Mouse (Mus musculus): Measurements from ENCODE around the gene Prim2.

The Prim2 gene

DNA sequence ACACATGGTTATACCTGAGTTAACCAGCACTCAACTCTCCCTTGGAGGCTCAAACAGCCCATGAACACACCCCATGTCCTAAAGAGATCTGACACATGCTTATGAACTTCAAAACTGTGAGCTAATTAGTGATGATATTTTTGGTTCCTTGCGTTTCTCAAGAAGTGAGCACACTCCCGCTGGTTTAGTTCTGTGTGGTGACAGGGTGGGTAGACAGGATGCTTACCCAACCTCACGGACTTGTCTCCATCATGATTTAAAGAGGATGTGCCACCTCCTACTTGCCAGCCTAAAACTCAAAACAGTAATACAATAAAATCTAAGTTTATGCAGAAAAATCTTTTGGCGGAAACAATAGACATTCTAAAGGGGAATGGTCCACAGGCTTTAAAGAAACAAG lies 173.5 kb downstream of the Prim2 start:
- ATAC-seq (ENCODE audit: insufficient number of reproducible peaks, low FRiP score, low TSS enrichment), result no peak

DNA sequence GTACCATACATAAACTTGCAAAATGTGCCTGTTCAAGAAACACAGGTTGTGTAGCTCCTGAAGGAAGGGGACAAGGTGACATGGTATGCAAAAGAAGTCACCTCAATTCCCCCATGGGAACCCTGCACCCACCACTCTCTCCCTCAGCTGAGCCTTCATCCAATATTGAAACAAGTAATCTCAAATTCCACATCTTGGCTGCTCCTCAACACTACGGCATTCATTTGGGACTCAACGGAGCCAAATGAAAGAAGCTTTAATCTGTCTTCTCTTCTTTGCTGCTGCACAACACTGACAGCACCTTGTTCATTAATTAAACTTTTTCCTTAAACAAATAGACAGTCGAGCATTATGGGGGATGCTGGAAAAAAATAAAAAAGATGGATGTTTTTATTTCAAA lies 174.0 kb downstream of the Prim2 start:
- ATAC-seq (ENCODE audit: insufficient number of reproducible peaks, low FRiP score, low TSS enrichment), result no peak

DNA sequence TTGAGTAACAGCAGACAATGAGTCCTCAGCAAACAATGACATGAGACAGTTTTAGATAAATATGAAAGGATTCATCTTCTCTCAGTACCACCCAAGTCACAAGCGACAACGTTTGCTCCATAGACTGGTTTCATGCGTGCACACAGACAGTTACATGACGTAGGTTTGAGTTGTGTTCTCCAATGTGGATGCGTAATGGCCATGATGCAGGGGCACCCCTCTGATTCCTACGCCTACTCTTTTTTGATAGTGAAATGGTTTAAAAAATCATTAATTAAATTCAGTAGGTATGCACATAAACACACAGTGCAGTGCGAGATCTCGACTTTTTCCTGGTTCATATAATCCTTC lies 174.4 kb downstream of the Prim2 start:
- ATAC-seq (ENCODE audit: insufficient number of reproducible peaks, low FRiP score, low TSS enrichment), result no peak

DNA sequence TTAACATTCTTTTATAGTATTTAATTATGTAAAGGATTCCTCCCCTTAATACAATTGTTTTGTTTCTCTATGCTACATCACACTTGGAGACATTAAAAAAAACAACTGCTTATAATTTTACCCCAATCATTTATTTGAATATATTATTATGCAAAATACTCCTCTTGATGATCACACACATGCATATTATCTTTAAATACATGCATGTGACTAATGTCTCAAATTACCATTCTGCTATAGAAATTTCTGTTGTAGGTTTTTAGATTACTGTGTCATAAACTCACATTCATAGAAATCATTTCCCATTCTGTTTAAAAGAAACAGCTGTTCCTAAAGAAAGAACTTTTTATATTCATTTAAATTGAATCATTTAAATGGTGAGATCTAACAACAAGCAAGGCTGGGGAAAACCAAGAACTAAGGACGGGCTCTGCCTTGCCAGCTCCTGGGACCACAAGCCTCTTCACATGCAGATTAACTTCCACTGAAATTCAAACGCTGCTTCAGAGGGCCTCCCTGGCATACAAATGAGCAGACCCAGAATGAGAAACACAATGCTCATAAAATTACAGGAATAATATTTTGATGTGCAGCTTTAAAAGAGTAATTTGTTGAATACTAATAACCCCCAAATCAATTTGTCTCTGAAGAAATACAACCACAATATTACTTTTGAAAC lies 174.9 kb downstream of the Prim2 start:
- ATAC-seq (ENCODE audit: insufficient number of reproducible peaks, low FRiP score, low TSS enrichment), result no peak

DNA sequence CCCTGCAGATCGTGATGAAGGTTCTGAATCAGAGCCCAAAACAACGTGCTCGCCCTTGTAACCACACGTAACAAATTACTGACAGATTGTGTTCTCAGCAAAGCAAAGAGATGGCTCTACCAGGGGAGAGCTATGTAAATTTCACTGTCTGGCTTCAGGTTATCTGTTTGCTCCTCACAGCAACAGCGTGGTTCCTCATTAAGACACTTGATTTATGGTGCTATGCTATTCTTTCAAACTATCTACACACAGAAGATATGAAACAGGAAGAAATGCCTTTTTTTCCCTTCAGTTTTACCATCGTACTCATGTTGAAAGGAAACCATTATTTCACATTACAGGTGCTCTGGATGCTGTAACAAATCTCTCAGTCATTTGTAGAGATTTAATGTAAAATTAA lies 179.4 kb downstream of the Prim2 start:
- no peak for ATAC-seq (ENCODE audit: insufficient number of reproducible peaks, low FRiP score, low TSS enrichment)

DNA sequence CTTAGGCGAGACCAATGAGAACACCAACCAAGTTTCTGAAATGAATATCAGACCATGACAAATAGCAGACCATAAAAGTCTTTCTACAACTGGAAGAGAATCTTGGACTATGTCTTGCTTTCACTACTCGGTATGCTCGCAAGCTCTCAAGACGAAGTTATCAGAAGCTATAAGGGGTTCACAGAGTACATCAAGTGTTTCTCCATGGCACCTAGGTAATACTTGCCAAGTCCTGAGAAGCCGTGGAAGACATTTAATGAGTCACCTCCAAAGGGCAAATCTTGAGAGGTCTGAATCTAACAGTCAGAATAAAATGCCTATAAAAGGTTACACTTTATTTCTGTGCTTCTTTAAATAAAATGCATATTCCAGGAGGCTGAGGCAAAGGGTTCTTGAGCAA lies 181.2 kb downstream of the Prim2 start:
- ATAC-seq (ENCODE audit: insufficient number of reproducible peaks, low FRiP score, low TSS enrichment), result no peak

DNA sequence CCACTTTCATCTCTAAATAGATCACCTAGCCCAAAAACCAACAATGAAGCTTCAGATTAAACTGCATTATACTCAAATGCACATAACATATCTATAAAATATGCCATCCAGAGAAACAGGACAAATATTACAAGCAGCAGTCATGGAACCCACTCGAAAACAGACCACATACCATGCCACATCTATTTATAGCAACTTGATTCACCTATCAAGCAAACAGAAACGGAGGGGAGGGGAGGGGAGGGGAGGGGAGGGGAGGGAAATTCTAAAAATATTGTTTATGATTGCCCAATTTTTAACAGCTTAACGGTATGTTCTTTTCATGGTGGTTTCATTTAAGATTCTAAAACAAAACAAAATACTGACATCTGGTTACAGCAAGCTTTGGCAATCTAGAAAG lies 185.8 kb downstream of the Prim2 start:
- no peak for ATAC-seq (ENCODE audit: insufficient number of reproducible peaks, low FRiP score, low TSS enrichment)

DNA sequence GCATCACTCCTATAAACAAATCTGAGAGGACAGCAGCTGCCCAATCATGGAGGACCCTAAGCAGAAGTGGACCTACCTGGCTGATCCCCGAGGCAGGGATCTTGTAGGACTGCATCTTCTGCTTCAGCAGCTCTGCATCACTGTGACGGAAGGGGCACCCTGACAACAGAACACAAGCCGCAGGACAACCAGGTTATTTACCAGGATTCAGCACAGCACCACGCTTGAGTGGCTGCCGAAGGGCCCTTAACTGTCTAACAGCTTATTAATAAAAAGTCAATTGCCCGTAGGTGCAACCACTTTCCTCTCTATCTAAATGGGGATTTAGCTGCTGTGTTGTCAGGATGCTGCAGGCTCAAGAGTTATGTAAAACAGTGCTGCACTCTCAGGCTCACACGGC lies 189.2 kb downstream of the Prim2 start:
- no peak for ATAC-seq (ENCODE audit: insufficient number of reproducible peaks, low FRiP score, low TSS enrichment)

DNA sequence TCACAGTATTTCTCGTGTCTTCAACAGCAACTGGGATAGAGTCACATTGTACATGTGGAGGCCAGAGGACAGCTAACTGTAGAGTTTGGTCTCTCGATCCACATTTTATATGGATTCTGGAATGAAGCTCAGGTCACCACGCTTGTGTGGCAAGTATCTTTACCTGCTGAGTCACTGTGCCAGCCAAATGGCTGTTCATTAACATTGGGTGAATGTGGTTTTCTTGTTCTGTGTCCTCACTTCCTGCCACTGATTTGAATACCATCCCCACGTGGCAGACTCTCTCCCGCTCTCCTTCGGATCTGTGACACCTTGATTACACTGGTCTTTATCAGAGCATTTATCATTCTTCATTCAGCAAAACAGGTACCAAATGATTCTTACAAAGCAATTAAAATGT lies 198.5 kb downstream of the Prim2 start:
- no peak for ATAC-seq (ENCODE audit: insufficient number of reproducible peaks, low FRiP score, low TSS enrichment)

DNA sequence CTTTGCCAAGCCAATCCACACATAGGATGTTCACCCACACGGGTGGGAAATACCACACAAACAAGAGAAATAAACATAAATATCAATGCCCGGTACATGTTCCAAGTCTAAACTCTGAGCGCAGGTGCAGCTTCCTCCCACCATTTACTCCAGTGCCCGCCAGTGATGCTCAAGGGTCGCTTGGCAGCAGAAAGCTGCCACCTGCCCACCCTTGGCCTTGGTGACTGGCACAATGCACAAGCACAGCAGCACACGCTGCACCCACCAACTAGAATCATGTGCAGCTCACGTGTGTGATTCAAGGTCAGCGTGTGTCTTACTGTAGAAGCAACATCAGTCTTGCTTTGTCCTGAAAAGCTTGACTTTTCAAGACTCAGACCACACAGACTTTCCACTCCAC lies 199.4 kb downstream of the Prim2 start:
- no peak for ATAC-seq (ENCODE audit: insufficient number of reproducible peaks, low FRiP score, low TSS enrichment)

DNA sequence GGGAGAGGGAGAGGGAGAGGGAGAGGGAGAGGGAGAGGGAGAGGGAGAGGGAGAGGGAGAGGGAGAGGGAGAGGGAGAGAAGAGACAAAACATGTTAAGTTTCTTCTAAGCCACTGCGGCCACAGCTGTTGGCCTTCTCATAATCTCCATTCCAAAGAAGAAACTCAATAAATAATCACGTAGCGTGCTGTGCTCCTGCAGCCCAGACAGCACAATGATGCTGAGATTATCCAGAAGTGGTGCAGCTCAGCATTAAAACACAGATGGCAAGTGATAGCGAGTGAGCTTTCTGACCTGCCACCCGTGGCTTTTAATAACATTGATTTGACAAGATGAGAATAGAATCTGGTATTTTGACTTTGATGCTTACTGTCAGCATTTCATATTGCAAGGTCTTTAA lies 205.4 kb downstream of the Prim2 start:
- ATAC-seq (ENCODE audit: insufficient number of reproducible peaks, low FRiP score, low TSS enrichment), result no peak

DNA sequence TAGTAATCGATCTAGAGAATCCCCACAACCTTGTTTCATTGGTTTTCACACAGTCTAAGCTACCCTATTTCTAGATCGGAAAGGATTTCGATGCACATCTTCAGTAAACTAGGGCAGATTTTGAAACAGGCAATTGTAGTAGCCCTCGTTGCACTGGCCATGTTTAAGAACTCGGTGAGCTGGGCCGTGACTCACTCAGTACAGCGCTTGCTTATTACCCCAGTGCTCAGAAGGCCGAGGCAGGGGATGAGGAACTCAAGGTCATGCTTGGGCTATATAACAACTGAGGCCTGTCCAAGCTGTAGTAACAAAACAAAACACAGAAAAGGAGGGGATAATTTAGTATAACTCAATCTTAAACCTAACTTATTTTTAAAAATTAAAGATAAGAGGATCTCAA lies 208.9 kb downstream of the Prim2 start:
- ATAC-seq (ENCODE audit: insufficient number of reproducible peaks, low FRiP score, low TSS enrichment), result no peak

DNA sequence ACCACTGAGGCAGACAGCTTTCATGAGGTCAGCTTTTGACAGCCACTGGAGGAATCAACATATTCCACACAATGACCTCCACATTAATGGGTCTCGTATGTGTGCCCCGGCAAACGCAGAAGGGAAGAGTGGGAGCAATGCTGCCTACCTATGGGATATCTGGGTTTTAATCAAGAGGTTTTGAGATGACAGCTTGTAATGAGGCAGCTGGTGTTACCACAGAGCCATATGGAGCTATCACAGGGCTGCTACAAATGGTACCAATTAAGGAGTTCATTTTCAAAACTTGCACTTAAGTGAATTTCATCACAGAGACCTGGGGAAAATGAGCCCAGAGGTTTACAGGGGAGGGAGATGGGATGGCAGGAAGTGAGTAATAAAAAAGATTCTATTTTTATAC lies 209.3 kb downstream of the Prim2 start:
- no peak for ATAC-seq (ENCODE audit: insufficient number of reproducible peaks, low FRiP score, low TSS enrichment)

DNA sequence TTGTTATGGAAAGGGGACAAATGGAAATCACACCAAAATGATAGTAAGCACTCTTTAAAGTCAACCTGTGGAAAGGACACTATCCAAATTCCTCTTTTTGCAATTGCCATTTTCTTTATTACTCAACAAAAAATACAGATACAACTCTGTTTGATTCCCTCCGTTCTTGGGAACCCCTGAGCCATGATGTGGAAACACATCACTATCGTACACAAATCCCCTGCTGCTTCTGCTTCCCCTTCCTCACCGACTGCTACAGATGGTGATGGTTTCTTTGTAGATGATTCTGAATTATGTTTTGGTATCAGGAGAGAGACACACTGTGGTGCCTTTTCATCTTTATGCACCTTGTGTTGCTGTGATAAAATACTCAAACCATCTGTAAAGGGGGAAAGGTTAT lies 210.6 kb downstream of the Prim2 start:
- no peak for ATAC-seq (ENCODE audit: insufficient number of reproducible peaks, low FRiP score, low TSS enrichment)

DNA sequence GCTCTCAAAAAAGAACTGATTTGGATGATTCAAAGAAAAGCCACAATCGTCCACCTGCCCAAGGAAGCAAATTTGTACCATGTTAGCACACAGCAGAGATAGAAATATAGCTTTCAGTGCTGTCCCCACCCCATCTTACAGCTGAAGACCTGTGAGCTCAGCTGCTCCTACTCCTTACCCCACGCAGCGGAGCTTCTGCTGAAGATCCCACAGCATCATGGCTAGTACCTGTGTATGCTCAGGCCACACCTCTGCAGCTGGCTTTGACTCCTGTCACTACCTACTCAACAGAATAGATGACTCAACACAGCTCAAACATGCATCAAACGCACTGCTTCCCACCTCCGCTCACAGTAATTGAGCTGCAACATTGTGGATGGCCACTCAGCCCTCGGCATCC lies 215.3 kb downstream of the Prim2 start:
- no peak for ATAC-seq (ENCODE audit: insufficient number of reproducible peaks, low FRiP score, low TSS enrichment)

DNA sequence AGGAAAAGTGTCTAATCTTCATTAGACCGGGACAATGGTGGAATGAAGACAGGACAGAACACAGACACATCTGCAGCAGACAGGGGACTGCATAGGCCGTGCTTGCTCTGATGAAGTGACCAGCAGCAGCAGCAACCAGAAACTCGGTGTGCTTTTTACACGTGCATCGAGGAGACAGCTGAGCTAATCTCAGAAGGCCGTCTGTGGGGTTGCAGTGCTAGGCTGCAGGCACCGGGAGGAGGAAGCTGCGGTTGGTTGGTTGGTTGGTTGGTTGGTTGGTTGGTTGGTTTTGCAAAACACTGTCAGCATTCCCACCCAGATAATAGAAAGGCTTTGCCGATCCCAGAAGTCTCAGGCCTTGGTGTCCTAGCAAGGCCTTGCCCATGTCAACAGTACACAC lies 216.3 kb downstream of the Prim2 start:
- no peak for ATAC-seq (ENCODE audit: insufficient number of reproducible peaks, low FRiP score, low TSS enrichment)

DNA sequence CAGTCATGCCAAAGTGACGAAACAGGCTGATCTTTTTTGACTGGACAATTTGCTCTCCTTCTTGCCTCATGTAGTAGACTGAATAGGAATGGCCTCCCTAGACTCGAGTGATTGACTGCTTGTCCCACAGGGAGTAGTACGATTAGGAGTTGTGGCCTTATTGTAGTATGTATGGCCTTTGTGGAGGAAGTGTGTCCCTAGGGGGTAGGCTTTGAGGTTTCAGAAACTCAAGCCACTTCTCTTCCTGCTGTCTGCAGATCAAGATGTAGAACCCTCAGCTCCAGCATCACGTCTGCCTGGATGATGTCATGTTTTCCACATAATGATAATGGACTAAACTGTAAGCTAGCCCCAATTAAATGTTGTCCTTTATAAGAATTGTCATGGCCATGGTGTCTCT lies 222.4 kb downstream of the Prim2 start:
- ATAC-seq (ENCODE audit: insufficient number of reproducible peaks, low FRiP score, low TSS enrichment), result no peak

DNA sequence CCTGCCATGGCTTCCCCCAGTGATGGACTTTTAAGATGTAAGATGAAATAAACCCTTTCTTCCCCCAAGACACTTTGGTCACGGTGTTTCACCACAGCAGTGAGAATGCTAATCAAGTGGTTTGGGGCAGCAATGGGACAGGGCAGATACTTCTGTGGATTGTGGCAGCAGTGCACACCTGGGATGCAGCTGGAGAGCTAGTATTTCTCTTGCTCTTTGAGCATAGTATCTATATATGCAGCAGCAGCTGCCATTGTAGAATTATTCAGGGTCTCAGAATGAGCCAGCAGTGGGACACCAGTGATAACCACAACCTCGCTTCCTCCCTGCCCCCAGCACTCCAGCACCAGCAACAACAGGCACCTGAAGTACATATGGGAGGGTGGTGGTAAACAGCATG lies 233.4 kb downstream of the Prim2 start:
- no peak for ATAC-seq (ENCODE audit: insufficient number of reproducible peaks, low FRiP score, low TSS enrichment)
